Mouse (Mus musculus) ES-Bruce4 (cell line): ENCODE measurements around the gene Zfp52. TPM values are rescaled to one million over a fixed set of nuclear protein-coding genes. Genes with fewer than 3 reads are reported as not detected.

Experiments
- H3K27ac ChIP-seq: 2 replicates; pipeline ENCODE4 v1.5.1; 2012; ENCODE audit warnings: low read length, inconsistent platforms; ENCODE audit not compliant: insufficient read depth
- H3K27me3 ChIP-seq: 2 replicates; pipeline ENCODE4 v1.6.1; 2012; ENCODE audit warnings: mild to moderate bottlenecking, low read length, inconsistent platforms; ENCODE audit not compliant: control insufficient read depth, poor library complexity, insufficient read depth, severe bottlenecking
- H3K36me3 ChIP-seq: 2 replicates; pipeline ENCODE4 v1.6.1; 2012; ENCODE audit warnings: inconsistent platforms, mild to moderate bottlenecking, low read length, moderate library complexity; ENCODE audit not compliant: control insufficient read depth, poor library complexity, insufficient read depth, severe bottlenecking
- H3K4me1 ChIP-seq: one replicate; pipeline ENCODE4 v1.8.1; 2011; ENCODE audit warnings: low read length; ENCODE audit not compliant: control insufficient read depth, insufficient read depth
- H3K4me3 ChIP-seq: 2 replicates; pipeline ENCODE4 v1.5.1; 2011; ENCODE audit warnings: low read depth, mild to moderate bottlenecking, low read length
- H3K9ac ChIP-seq: 2 replicates; pipeline ENCODE4 v1.6.1; 2012; ENCODE audit warnings: low read depth, mild to moderate bottlenecking, inconsistent platforms; ENCODE audit not compliant: poor library complexity, severe bottlenecking
- H3K9me3 ChIP-seq: replicated peaks from 2 replicates; pipeline ENCODE4 v1.6.1; 2012; ENCODE audit warnings: mild to moderate bottlenecking, low read length, inconsistent platforms; ENCODE audit not compliant: control insufficient read depth, poor library complexity, insufficient read depth, severe bottlenecking
- CTCF ChIP-seq: IDR thresholded peaks from one replicate; pipeline ENCODE4 v1.8.1; 2011; ENCODE audit warnings: low read depth, low read length
- EP300 ChIP-seq: IDR thresholded peaks from 2 replicates; pipeline ENCODE4 v1.6.1; 2011; ENCODE audit warnings: low read depth, low read length; ENCODE audit not compliant: insufficient read depth
- POLR2A ChIP-seq: IDR thresholded peaks from one replicate; pipeline ENCODE4 v1.8.1; 2011; ENCODE audit warnings: low read length; ENCODE audit not compliant: insufficient read depth
- polyA plus RNA-seq: library from polyadenylated mRNA; stranded (reverse); fragments of >200 nt; gene quantifications from 2 replicates; pipeline ENCODE4 v1.2.4, GENCODE M21; 2011; ENCODE audit warnings: low read depth; ENCODE audit not compliant: missing spikeins, insufficient read depth, insufficient read length

Zfp52 gene
- polyA plus RNA-seq, 1 experiment, result 10.5 TPM

GRCm38 (mm10) chr17:21567696-21568095, 32.4 kb downstream of the Zfp52 start:
- Histone ChIP-seq H3K27ac (no peak overlapping the region), H3K9ac (0 out of 2 replicates have a peak overlapping the region, but pooled peaks have one; percentile 30)

GRCm38 (mm10) chr17:21579080-21579479, 43.7 kb downstream of the Zfp52 start:
- Histone ChIP-seq H3K27ac (no peak overlapping the region), H3K4me1 (peaks cover 1% of the 10 kb centered on the region), H3K9ac (no peak overlapping the region), H3K4me3 (no peak overlapping the region), H3K27me3 (no peaks in the 10 kb centered on the region), H3K36me3 (peaks cover 5% of the 10 kb centered on the region), H3K9me3 (no peaks in the 10 kb centered on the region)
- TF ChIP-seq EP300 (no peak), POLR2A (no peak), CTCF (no peak)

More at GRCm38 (mm10) chr17:21567696-21568095, 32.4 kb downstream of the Zfp52 start:
- Histone ChIP-seq H3K27me3 (no peaks in the 10 kb centered on the region), H3K9me3 (no peaks in the 10 kb centered on the region), H3K36me3 (no peaks in the 10 kb centered on the region), H3K4me1 (no peaks in the 10 kb centered on the region), H3K4me3 (peak overlapping the region; percentile 67)
- TF ChIP-seq CTCF (no peak), EP300 (no peak), POLR2A (no peak)

- TF ChIP-seq CTCF, result peak; percentile 46
- TF ChIP-seq EP300, result no peak
- Histone ChIP-seq H3K9ac (no peak overlapping the region), H3K9me3 (no peaks in the 10 kb centered on the region), H3K27ac (no peak overlapping the region), H3K36me3 (peaks cover 4% of the 10 kb centered on the region), H3K4me3 (no peak overlapping the region), H3K4me1 (peaks cover 1% of the 10 kb centered on the region), H3K27me3 (no peaks in the 10 kb centered on the region)
These were observed 44.3 kb downstream of the Zfp52 start for GRCm38 (mm10) chr17:21579493-21580175.

- H3K4me3 ChIP-seq, result no peak overlapping the region
- no peak overlapping the region for H3K9ac ChIP-seq
- no peaks in the 10 kb centered on the region for H3K4me1 ChIP-seq
- H3K36me3 ChIP-seq, result peaks cover 21% of the 10 kb centered on the region
- H3K9me3 ChIP-seq, result no peaks in the 10 kb centered on the region
- H3K27me3 ChIP-seq, result no peaks in the 10 kb centered on the region
- no peak for TF ChIP-seq CTCF
- no peak for TF ChIP-seq POLR2A
- TF ChIP-seq EP300, result no peak
- no peak overlapping the region for H3K27ac ChIP-seq
These were observed 50.2 kb downstream of the Zfp52 start for GRCm38 (mm10) chr17:21585521-21585920.

Other genes with a start within 250 kb of the Zfp52 start
- gene Vmn1r237, start 223.7 kb upstream of the Zfp52 start, polyA plus RNA-seq, result not detected in 2 replicates
- 7.7 and 8.4 TPM in 2 replicates for gene Zfp677, start 151.8 kb upstream of the Zfp52 start, polyA plus RNA-seq
- gene Zfp54, start 112.3 kb upstream of the Zfp52 start, polyA plus RNA-seq, result 4.2 and 4.7 TPM in 2 replicates
- 14.5 and 18.2 TPM in 2 replicates for gene Zfp51, start 85.2 kb upstream of the Zfp52 start, polyA plus RNA-seq
- 9.5 and 9.7 TPM in 2 replicates for gene Zfp53, start 46.5 kb upstream of the Zfp52 start, polyA plus RNA-seq
- 12.0 and 13.2 TPM in 2 replicates for gene Zfp948, start 31.5 kb downstream of the Zfp52 start, polyA plus RNA-seq
- 1.9 and 2.1 TPM in 2 replicates for gene Zfp983, start 115.1 kb downstream of the Zfp52 start, polyA plus RNA-seq
- 6.1 and 15.7 TPM in 2 replicates for gene Gm10226, start 156.3 kb downstream of the Zfp52 start, polyA plus RNA-seq
- 13.5 and 14.4 TPM in 2 replicates for gene Zfp760, start 172.2 kb downstream of the Zfp52 start, polyA plus RNA-seq
- gene Zfp229, start 195.3 kb downstream of the Zfp52 start, polyA plus RNA-seq, result 12.1 and 24.0 TPM in 2 replicates